Mouse (Mus musculus): ENCODE measurements around the gene Snap47. TPM values are rescaled to one million over a fixed set of nuclear protein-coding genes. Genes with fewer than 3 reads are reported as not detected.

Snap47 gene
- 352 and 380 TPM in 2 replicates for polyA plus RNA-seq (2015; fragmentation: Nextera tagmentation; extraction: Ambion mirVana)

- Histone ChIP-seq H3K27me3 (no peaks in the 10 kb centered on the region), H3K27ac (peak within 1 kb of the TSS; percentile 88), H3K4me2 (replicated peaks) (peak within 1 kb of the TSS; percentile 97), H3K9ac (replicated peaks) (peak within 1 kb of the TSS; percentile 79), H3K36me3 (peaks cover 32% of the 10 kb centered on the region), H3K4me3 (replicated peaks) (peak within 1 kb of the TSS; percentile 84), H3K9me3 (no peaks in the 10 kb centered on the region), H3K4me1 (replicated peaks) (peaks cover 29% of the 10 kb centered on the region)
- 86% methylated on average over 4 of the region's 4 CpGs for WGBS
- ATAC-seq = no peak
Observed at GRCm38 (mm10) chr11:59451086-59451485, at the start of gene Snap47. Gene Snap47, minus strand, starts transcription at chr11:59451186.

- 93% methylated on average over 7 of the region's 7 CpGs for WGBS
- Histone ChIP-seq H3K27ac (no peak overlapping the region), H3K36me3 (peaks cover 98% of the 10 kb centered on the region), H3K27me3 (no peaks in the 10 kb centered on the region), H3K4me3 (replicated peaks) (no peak overlapping the region), H3K4me1 (replicated peaks) (no peaks in the 10 kb centered on the region), H3K4me2 (replicated peaks) (no peak overlapping the region), H3K9ac (replicated peaks) (no peak overlapping the region), H3K9me3 (no peaks in the 10 kb centered on the region)
- no peak for ATAC-seq
Observed at GRCm38 (mm10) chr11:59497747-59498146, 46.8 kb upstream of the Snap47 start.

GRCm38 (mm10) chr11:59496672-59497310, 45.8 kb upstream of the Snap47 start:
- no peak for ATAC-seq
- 95% methylated on average over 6 of the region's 6 CpGs for WGBS

GRCm38 (mm10) chr11:59486222-59486621, 35.2 kb upstream of the Snap47 start:
- no peak overlapping the region for H3K9ac ChIP-seq (replicated peaks)
- no peaks in the 10 kb centered on the region for H3K9me3 ChIP-seq
- H3K4me2 ChIP-seq (replicated peaks) = no peak overlapping the region
- no peak overlapping the region for H3K4me3 ChIP-seq (replicated peaks)
- 91% methylated on average over 8 of the region's 8 CpGs for WGBS
- peaks cover 63% of the 10 kb centered on the region for H3K36me3 ChIP-seq
- H3K27ac ChIP-seq = no peak overlapping the region
- no peaks in the 10 kb centered on the region for H3K27me3 ChIP-seq
- no peak for ATAC-seq
- H3K4me1 ChIP-seq (replicated peaks) = no peaks in the 10 kb centered on the region

More at GRCm38 (mm10) chr11:59496672-59497310, 45.8 kb upstream of the Snap47 start:
- Histone ChIP-seq H3K9me3 (no peaks in the 10 kb centered on the region), H3K27me3 (no peaks in the 10 kb centered on the region), H3K36me3 (peaks cover 98% of the 10 kb centered on the region), H3K9ac (replicated peaks) (no peak overlapping the region), H3K4me1 (replicated peaks) (no peaks in the 10 kb centered on the region), H3K4me3 (replicated peaks) (no peak overlapping the region), H3K4me2 (replicated peaks) (no peak overlapping the region), H3K27ac (no peak overlapping the region)

GRCm38 (mm10) chr11:59485641-59486040, 34.7 kb upstream of the Snap47 start:
- H3K9me3 ChIP-seq = no peaks in the 10 kb centered on the region
- no peak overlapping the region for H3K27ac ChIP-seq
- H3K27me3 ChIP-seq = no peaks in the 10 kb centered on the region
- no peak overlapping the region for H3K4me3 ChIP-seq (replicated peaks)
- peaks cover 57% of the 10 kb centered on the region for H3K36me3 ChIP-seq
- ATAC-seq = no peak
- H3K4me2 ChIP-seq (replicated peaks) = no peak overlapping the region
- 56% methylated on average over 2 of the region's 2 CpGs for WGBS
- no peaks in the 10 kb centered on the region for H3K4me1 ChIP-seq (replicated peaks)
- no peak overlapping the region for H3K9ac ChIP-seq (replicated peaks)

GRCm38 (mm10) chr11:59483212-59483611, 32.2 kb upstream of the Snap47 start:
- no peak overlapping the region for H3K9ac ChIP-seq (replicated peaks)
- no peak overlapping the region for H3K4me3 ChIP-seq (replicated peaks)
- WGBS = 6% methylated on average over 2 of the region's 2 CpGs
- H3K4me1 ChIP-seq (replicated peaks) = no peaks in the 10 kb centered on the region
- H3K27ac ChIP-seq = no peak overlapping the region
- H3K4me2 ChIP-seq (replicated peaks) = no peak overlapping the region
- H3K27me3 ChIP-seq = no peaks in the 10 kb centered on the region
- H3K9me3 ChIP-seq = no peaks in the 10 kb centered on the region
- peaks cover 35% of the 10 kb centered on the region for H3K36me3 ChIP-seq
- no peak for ATAC-seq

GRCm38 (mm10) chr11:59477240-59477639, 26.3 kb upstream of the Snap47 start:
- ATAC-seq = no peak
- H3K27ac ChIP-seq = no peak overlapping the region
- no peak overlapping the region for H3K4me3 ChIP-seq (replicated peaks)
- 71% methylated on average over 6 of the region's 6 CpGs for WGBS
- no peak overlapping the region for H3K4me2 ChIP-seq (replicated peaks)
- H3K36me3 ChIP-seq = no peaks in the 10 kb centered on the region
- H3K4me1 ChIP-seq (replicated peaks) = no peaks in the 10 kb centered on the region
- no peak overlapping the region for H3K9ac ChIP-seq (replicated peaks)
- peaks cover 10% of the 10 kb centered on the region; the same call in 1 of the 2 replicates for H3K27me3 ChIP-seq
- no peaks in the 10 kb centered on the region for H3K9me3 ChIP-seq

- Histone ChIP-seq H3K27ac (peak within 1 kb of the TSS; percentile 82), H3K27me3 (peaks cover 10% of the 10 kb centered on the region; the same call in 1 of the 2 replicates), H3K4me2 (replicated peaks) (peak within 1 kb of the TSS; percentile 87), H3K4me1 (replicated peaks) (peaks cover 9% of the 10 kb centered on the region), H3K36me3 (no peaks in the 10 kb centered on the region), H3K4me3 (replicated peaks) (peak within 1 kb of the TSS; percentile 93), H3K9ac (replicated peaks) (peak within 1 kb of the TSS; percentile 96), H3K9me3 (no peaks in the 10 kb centered on the region)
- WGBS = under 1% methylated on average over 19 of the region's 19 CpGs
- peak; percentile 96 for ATAC-seq
Observed at GRCm38 (mm10) chr11:59472326-59472677, 21.3 kb upstream of the Snap47 start, which contains the start of gene Zfp867. Gene Zfp867, minus strand, starts transcription at chr11:59472474.

- Histone ChIP-seq H3K36me3 (peaks cover 2% of the 10 kb centered on the region; the same call in 1 of the 2 replicates), H3K4me3 (replicated peaks) (peak overlapping the region; percentile 93), H3K27ac (peak overlapping the region; percentile 82), H3K27me3 (peaks cover 10% of the 10 kb centered on the region; the same call in 1 of the 2 replicates), H3K4me1 (replicated peaks) (peaks cover 9% of the 10 kb centered on the region), H3K9me3 (no peaks in the 10 kb centered on the region), H3K4me2 (replicated peaks) (peak overlapping the region; percentile 87), H3K9ac (replicated peaks) (peak overlapping the region; percentile 96)
- ATAC-seq = peak; percentile 85; the same call in 1 of the 2 replicates
- WGBS = 8% methylated on average over 37 of the region's 37 CpGs
Observed at GRCm38 (mm10) chr11:59471413-59472325, 20.7 kb upstream of the Snap47 start.

GRCm38 (mm10) chr11:59460459-59460858, 9.5 kb upstream of the Snap47 start:
- H3K36me3 ChIP-seq = peaks cover 77% of the 10 kb centered on the region
- no peak for ATAC-seq
- H3K4me1 ChIP-seq (replicated peaks) = no peaks in the 10 kb centered on the region
- no peak overlapping the region for H3K4me3 ChIP-seq (replicated peaks)
- H3K27me3 ChIP-seq = no peaks in the 10 kb centered on the region
- H3K9me3 ChIP-seq = peaks cover 20% of the 10 kb centered on the region
- no peak overlapping the region for H3K9ac ChIP-seq (replicated peaks)
- WGBS = 92% methylated on average over 2 of the region's 2 CpGs
- H3K4me2 ChIP-seq (replicated peaks) = no peak overlapping the region
- H3K27ac ChIP-seq = no peak overlapping the region

GRCm38 (mm10) chr11:59458973-59459372, 8.0 kb upstream of the Snap47 start:
- peaks cover 14% of the 10 kb centered on the region for H3K9me3 ChIP-seq
- H3K36me3 ChIP-seq = peaks cover 79% of the 10 kb centered on the region
- 0 out of 2 replicates have a peak overlapping the region, but pooled peaks have one; percentile 5 for H3K27ac ChIP-seq
- H3K4me1 ChIP-seq (replicated peaks) = no peaks in the 10 kb centered on the region
- no peaks in the 10 kb centered on the region for H3K27me3 ChIP-seq
- no peak overlapping the region for H3K9ac ChIP-seq (replicated peaks)
- WGBS = 67% methylated on average over 5 of the region's 5 CpGs
- ATAC-seq = no peak
- no peak overlapping the region for H3K4me2 ChIP-seq (replicated peaks)
- no peak overlapping the region for H3K4me3 ChIP-seq (replicated peaks)

GRCm38 (mm10) chr11:59456891-59457290, 5.9 kb upstream of the Snap47 start:
- H3K36me3 ChIP-seq = peaks cover 66% of the 10 kb centered on the region
- no peak for ATAC-seq
- no peak overlapping the region for H3K4me3 ChIP-seq (replicated peaks)
- H3K4me1 ChIP-seq (replicated peaks) = no peaks in the 10 kb centered on the region
- no peaks in the 10 kb centered on the region for H3K27me3 ChIP-seq
- no peak overlapping the region for H3K9ac ChIP-seq (replicated peaks)
- H3K27ac ChIP-seq = no peak overlapping the region
- WGBS = 85% methylated on average over 2 of the region's 2 CpGs
- H3K4me2 ChIP-seq (replicated peaks) = no peak overlapping the region
- H3K9me3 ChIP-seq = no peaks in the 10 kb centered on the region
